Mouse (Mus musculus): ENCODE results near the gene Cdkl3.

GRCm38 (mm10) chr11:51999611-52000289, 4.3 kb upstream of the Cdkl3 start:
- TF ChIP-seq FLI1 (IDR thresholded peaks at IDR 0.05; ENCODE audit: low read length) (no peak), GATA1 (IDR thresholded peaks at IDR 0.05; ENCODE audit: borderline replicate concordance, low read length) (no peak)

All from megakaryocyte, embryonic 14.5 days (primary cell).